Mouse (Mus musculus) myocyte (in vitro differentiated cells): ENCODE data around the gene Gm19426.

ENCODE experiments used
- MAX ChIP-seq: IDR thresholded peaks from one replicate; pipeline ENCODE4 v1.6.1; 2011; ENCODE audit warnings: low read depth, mild to moderate bottlenecking, control low read depth
- MYOD1 ChIP-seq, 3 experiments: IDR thresholded peaks; one replicate each; pipeline ENCODE4 v1.6.1; 2011; ENCODE audit warnings: control low read depth in 2 of 3, low read depth in 2 of 3, mild to moderate bottlenecking in 2 of 3, moderate library complexity in 1 of 3; ENCODE audit not compliant: insufficient read length in 2 of 3, control insufficient read depth in 1 of 3
- MYOG ChIP-seq, 3 experiments: IDR thresholded peaks; one replicate each; pipeline ENCODE4 v1.6.1; 2011; ENCODE audit warnings: control low read depth in 2 of 3, low read depth in 2 of 3, mild to moderate bottlenecking in 2 of 3; ENCODE audit not compliant: insufficient read length in 2 of 3, control insufficient read depth in 1 of 3, insufficient read depth in 1 of 3
- POLR2A ChIP-seq: IDR thresholded peaks from one replicate; pipeline ENCODE4 v1.6.1; 2011; ENCODE audit warnings: low read depth, mild to moderate bottlenecking, control low read depth, moderate library complexity; ENCODE audit not compliant: insufficient read length
- POLR2AphosphoS2 ChIP-seq: IDR thresholded peaks from one replicate; pipeline ENCODE4 v1.6.1; 2011; ENCODE audit warnings: low read depth, control low read depth; ENCODE audit not compliant: insufficient read length
- REST ChIP-seq: IDR thresholded peaks from one replicate; pipeline ENCODE4 v1.6.1; 2011; ENCODE audit warnings: mild to moderate bottlenecking, control low read depth, moderate library complexity; ENCODE audit not compliant: insufficient read depth, insufficient read length
- SRF ChIP-seq: IDR thresholded peaks from one replicate; pipeline ENCODE4 v1.6.1; 2011; ENCODE audit warnings: low read depth; ENCODE audit not compliant: control insufficient read depth, insufficient read length
- TCF12 ChIP-seq: IDR thresholded peaks from one replicate; pipeline ENCODE4 v1.6.1; 2011; ENCODE audit warnings: mild to moderate bottlenecking, control low read depth; ENCODE audit not compliant: poor library complexity, insufficient read depth, severe bottlenecking
- USF1 ChIP-seq: IDR thresholded peaks from one replicate; pipeline ENCODE4 v1.6.1; 2011; ENCODE audit warnings: low read depth, mild to moderate bottlenecking, control low read depth, moderate library complexity

DNA sequence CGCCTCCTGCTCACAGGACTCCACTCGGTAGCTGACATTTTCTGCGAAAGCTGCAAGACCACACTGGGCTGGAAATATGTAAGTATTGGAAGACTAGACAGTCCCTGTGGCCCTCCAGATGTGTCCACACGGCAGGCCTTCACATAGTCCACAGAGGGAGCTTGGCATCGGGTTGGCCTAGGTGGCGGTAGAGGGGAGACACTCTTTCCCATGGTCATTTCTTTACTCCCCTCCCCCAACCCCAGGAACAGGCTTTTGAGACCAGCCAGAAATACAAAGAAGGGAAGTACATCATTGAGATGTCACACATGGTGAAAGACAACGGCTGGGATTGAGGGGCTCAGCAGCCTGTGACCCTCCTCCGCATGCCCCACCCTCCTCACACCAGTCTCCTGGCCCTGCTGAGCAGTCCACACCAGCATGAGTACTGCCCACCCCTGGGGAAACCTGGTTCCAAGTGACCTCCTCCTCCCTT is 6.0 kb downstream of the Gm19426 start:
- no peak for TF ChIP-seq SRF
- peak; percentile 98 for TF ChIP-seq POLR2AphosphoS2
- TF ChIP-seq POLR2A: peak; percentile 18
- no peak for TF ChIP-seq USF1
- no peak for TF ChIP-seq REST
- no peak for TF ChIP-seq MAX
- no peak for TF ChIP-seq MYOD1 (IDR thresholded peaks at IDR 0.05; ENCODE audit: control insufficient read depth in 1 of 3, insufficient read length in 2 of 3, low read depth in 2 of 3)
- no peak for TF ChIP-seq TCF12
- TF ChIP-seq MYOG (IDR thresholded peaks at IDR 0.05; ENCODE audit: control insufficient read depth in 1 of 3, insufficient read depth in 1 of 3, insufficient read length in 2 of 3, low read depth in 2 of 3): no peak
